Mouse (Mus musculus): ENCODE results near the gene Cutc. TPM values are rescaled to one million over a fixed set of nuclear protein-coding genes. Genes with fewer than 3 reads are reported as not detected.

The Cutc gene
- polyA plus RNA-seq, 1 experiment: 5.2 TPM

GRCm38 (mm10) chr19:43750008-43750407 lies 2.8 kb upstream of the Cutc start:
- H3K27me3 ChIP-seq (ENCODE audit: control insufficient read depth, insufficient read depth, low read length): no peaks in the 10 kb centered on the region
- WGBS: 94% methylated on average over 2 of the region's 2 CpGs
- H3K4me3 ChIP-seq (ENCODE audit: extremely low read depth, insufficient read depth, insufficient read length): no peak overlapping the region
- no peak overlapping the region for H3K27ac ChIP-seq (ENCODE audit: insufficient read depth, low read length)
- no peak for DNase-seq (ENCODE audit: low read depth in 1 of 2, low spot score in 2 of 2)
- H3K4me1 ChIP-seq (ENCODE audit: control insufficient read depth, insufficient read depth, insufficient read length): no peaks in the 10 kb centered on the region; the same call in 1 of the 2 replicates
- TF ChIP-seq CTCF (IDR thresholded peaks at IDR 0.05; ENCODE audit: extremely low read depth, insufficient read depth, insufficient read length, insufficient replicate concordance) (no peak), POLR2A (IDR thresholded peaks at IDR 0.05; ENCODE audit: low read depth, low read length) (no peak)
- H3K36me3 ChIP-seq (ENCODE audit: control insufficient read depth, insufficient read depth, low read length): peaks cover 22% of the 10 kb centered on the region

GRCm38 (mm10) chr19:43753226-43753835 lies 535 bp downstream of the Cutc start:
- WGBS: 1% methylated on average over 16 of the region's 24 CpGs
- peak; percentile 75 to 86 for DNase-seq (ENCODE audit: low read depth in 1 of 2, low spot score in 2 of 2)
- H3K27ac ChIP-seq (ENCODE audit: insufficient read depth, low read length): peak overlapping the region; percentile 98
- no peaks in the 10 kb centered on the region for H3K27me3 ChIP-seq (ENCODE audit: control insufficient read depth, insufficient read depth, low read length)
- no peak for TF ChIP-seq POLR2A (IDR thresholded peaks at IDR 0.05; ENCODE audit: low read depth, low read length)
- TF ChIP-seq CTCF (IDR thresholded peaks at IDR 0.05; ENCODE audit: extremely low read depth, insufficient read depth, insufficient read length, insufficient replicate concordance): peak; percentile 86; the same call in 1 of the 2 replicates
- peak overlapping the region; percentile 73 for H3K4me3 ChIP-seq (ENCODE audit: extremely low read depth, insufficient read depth, insufficient read length)
- H3K4me1 ChIP-seq (ENCODE audit: control insufficient read depth, insufficient read depth, insufficient read length): no peaks in the 10 kb centered on the region; the same call in 1 of the 2 replicates
- peaks cover 4% of the 10 kb centered on the region for H3K36me3 ChIP-seq (ENCODE audit: control insufficient read depth, insufficient read depth, low read length)

GRCm38 (mm10) chr19:43754237-43754636 lies 1.4 kb downstream of the Cutc start:
- Histone ChIP-seq H3K4me3 (ENCODE audit: extremely low read depth, insufficient read depth, insufficient read length) (no peak overlapping the region), H3K4me1 (ENCODE audit: control insufficient read depth, insufficient read depth, insufficient read length) (no peaks in the 10 kb centered on the region; the same call in 1 of the 2 replicates), H3K27ac (ENCODE audit: insufficient read depth, low read length) (no peak overlapping the region), H3K27me3 (ENCODE audit: control insufficient read depth, insufficient read depth, low read length) (no peaks in the 10 kb centered on the region), H3K36me3 (ENCODE audit: control insufficient read depth, insufficient read depth, low read length) (peaks cover 6% of the 10 kb centered on the region; the same call in 1 of the 2 replicates)
- TF ChIP-seq POLR2A (IDR thresholded peaks at IDR 0.05; ENCODE audit: low read depth, low read length) (no peak), CTCF (IDR thresholded peaks at IDR 0.05; ENCODE audit: extremely low read depth, insufficient read depth, insufficient read length, insufficient replicate concordance) (no peak)
- no peak for DNase-seq (ENCODE audit: low read depth in 1 of 2, low spot score in 2 of 2)
- 73% methylated on average over 2 of the region's 2 CpGs for WGBS

- Histone ChIP-seq H3K36me3 (ENCODE audit: control insufficient read depth, insufficient read depth, low read length) (peaks cover 9% of the 10 kb centered on the region; the same call in 1 of the 2 replicates), H3K27me3 (ENCODE audit: control insufficient read depth, insufficient read depth, low read length) (no peaks in the 10 kb centered on the region), H3K4me1 (ENCODE audit: control insufficient read depth, insufficient read depth, insufficient read length) (no peaks in the 10 kb centered on the region; the same call in 1 of the 2 replicates), H3K27ac (ENCODE audit: insufficient read depth, low read length) (no peak overlapping the region), H3K4me3 (ENCODE audit: extremely low read depth, insufficient read depth, insufficient read length) (no peak overlapping the region)
- 85% methylated on average over 2 of the region's 2 CpGs for WGBS
- TF ChIP-seq CTCF (IDR thresholded peaks at IDR 0.05; ENCODE audit: extremely low read depth, insufficient read depth, insufficient read length, insufficient replicate concordance) (no peak), POLR2A (IDR thresholded peaks at IDR 0.05; ENCODE audit: low read depth, low read length) (no peak)
- DNase-seq (ENCODE audit: low read depth in 1 of 2, low spot score in 2 of 2): no peak
Measured at GRCm38 (mm10) chr19:43754872-43755271, 2.1 kb downstream of the Cutc start.

- TF ChIP-seq POLR2A (IDR thresholded peaks at IDR 0.05; ENCODE audit: low read depth, low read length) (no peak), CTCF (IDR thresholded peaks at IDR 0.05; ENCODE audit: extremely low read depth, insufficient read depth, insufficient read length, insufficient replicate concordance) (peak; percentile 65; the same call in 1 of the 2 replicates)
- no peaks in the 10 kb centered on the region for H3K27me3 ChIP-seq (ENCODE audit: control insufficient read depth, insufficient read depth, low read length)
- no peak overlapping the region for H3K27ac ChIP-seq (ENCODE audit: insufficient read depth, low read length)
- H3K4me1 ChIP-seq (ENCODE audit: control insufficient read depth, insufficient read depth, insufficient read length): no peaks in the 10 kb centered on the region
- peak; percentile 66 to 73 for DNase-seq (ENCODE audit: low read depth in 1 of 2, low spot score in 2 of 2)
- peaks cover 11% of the 10 kb centered on the region for H3K36me3 ChIP-seq (ENCODE audit: control insufficient read depth, insufficient read depth, low read length)
- 21% methylated on average over 6 of the region's 6 CpGs for WGBS
- no peak overlapping the region for H3K4me3 ChIP-seq (ENCODE audit: extremely low read depth, insufficient read depth, insufficient read length)
Measured at GRCm38 (mm10) chr19:43760504-43760903, 7.7 kb downstream of the Cutc start.

GRCm38 (mm10) chr19:43761543-43762256 lies 8.9 kb downstream of the Cutc start:
- TF ChIP-seq POLR2A (IDR thresholded peaks at IDR 0.05; ENCODE audit: low read depth, low read length) (no peak), CTCF (IDR thresholded peaks at IDR 0.05; ENCODE audit: extremely low read depth, insufficient read depth, insufficient read length, insufficient replicate concordance) (no peak)
- H3K27ac ChIP-seq (ENCODE audit: insufficient read depth, low read length): no peak overlapping the region
- peaks cover 12% of the 10 kb centered on the region for H3K36me3 ChIP-seq (ENCODE audit: control insufficient read depth, insufficient read depth, low read length)
- H3K4me1 ChIP-seq (ENCODE audit: control insufficient read depth, insufficient read depth, insufficient read length): no peaks in the 10 kb centered on the region
- H3K4me3 ChIP-seq (ENCODE audit: extremely low read depth, insufficient read depth, insufficient read length): no peak overlapping the region
- no peaks in the 10 kb centered on the region for H3K27me3 ChIP-seq (ENCODE audit: control insufficient read depth, insufficient read depth, low read length)
- DNase-seq (ENCODE audit: low read depth in 1 of 2, low spot score in 2 of 2): no peak

- H3K27ac ChIP-seq (ENCODE audit: insufficient read depth, low read length): no peak overlapping the region
- DNase-seq (ENCODE audit: low read depth in 1 of 2, low spot score in 2 of 2): no peak
- peaks cover 12% of the 10 kb centered on the region for H3K36me3 ChIP-seq (ENCODE audit: control insufficient read depth, insufficient read depth, low read length)
- H3K4me3 ChIP-seq (ENCODE audit: extremely low read depth, insufficient read depth, insufficient read length): no peak overlapping the region
- H3K4me1 ChIP-seq (ENCODE audit: control insufficient read depth, insufficient read depth, insufficient read length): no peaks in the 10 kb centered on the region
- 93% methylated on average over 2 of the region's 2 CpGs for WGBS
- no peaks in the 10 kb centered on the region for H3K27me3 ChIP-seq (ENCODE audit: control insufficient read depth, insufficient read depth, low read length)
- TF ChIP-seq POLR2A (IDR thresholded peaks at IDR 0.05; ENCODE audit: low read depth, low read length): no peak
- TF ChIP-seq CTCF (IDR thresholded peaks at IDR 0.05; ENCODE audit: extremely low read depth, insufficient read depth, insufficient read length, insufficient replicate concordance): no peak
Measured at GRCm38 (mm10) chr19:43762410-43762809, 9.6 kb downstream of the Cutc start.
